Mouse (Mus musculus) liver, embryonic 12.5 days (tissue): ENCODE results near the gene Pde4d. TPM values are rescaled to one million over a fixed set of nuclear protein-coding genes. Genes with fewer than 3 reads are reported as not detected.

Source experiments
- ATAC-seq: fragments of 200-750 bp; cut with Nextera tagmentation; 2 replicates; pipeline ENCODE4 v1.8.0; 2017; ENCODE audit warnings: moderate number of reproducible peaks, mild to moderate bottlenecking, moderate library complexity
- H3K27ac ChIP-seq: fragments of 300-500 bp; sonication (generic); 2 replicates; pipeline ENCODE4 v1.5.1; 2016; ENCODE audit warnings: mild to moderate bottlenecking
- H3K27me3 ChIP-seq: fragments of 300-500 bp; sonication (generic); replicated peaks from 2 replicates; pipeline ENCODE4 v1.6.1; 2016; ENCODE audit warnings: mild to moderate bottlenecking, moderate library complexity
- H3K36me3 ChIP-seq: fragments of 300-500 bp; sonication (generic); 2 replicates; pipeline ENCODE4 v1.6.1; 2016; ENCODE audit warnings: mild to moderate bottlenecking, moderate library complexity
- H3K4me1 ChIP-seq: fragments of 300-500 bp; sonication (generic); 2 replicates; pipeline ENCODE4 v1.6.1; 2016
- H3K4me2 ChIP-seq: fragments of 300-500 bp; sonication (generic); 2 replicates; pipeline ENCODE4 v1.6.1; 2016; ENCODE audit warnings: mild to moderate bottlenecking, moderate library complexity
- H3K4me3 ChIP-seq: fragments of 300-500 bp; sonication (generic); 2 replicates; pipeline ENCODE4 v1.5.1; 2016; ENCODE audit warnings: mild to moderate bottlenecking, moderate library complexity
- H3K9ac ChIP-seq: fragments of 300-500 bp; sonication (generic); 2 replicates; pipeline ENCODE4 v1.6.1; 2016; ENCODE audit warnings: mild to moderate bottlenecking, moderate library complexity
- H3K9me3 ChIP-seq: fragments of 300-500 bp; sonication (generic); replicated peaks from 2 replicates; pipeline ENCODE4 v1.6.1; 2016; ENCODE audit warnings: mild to moderate bottlenecking, moderate library complexity
- WGBS: fragments of 180-500 bp; shearing (Covaris S2); methylation state at CpG from one replicate; pipeline ENCODE4 v1.1.7; 2016; ENCODE audit not compliant: insufficient replicate concordance; 5-methylcytosine and 5-hydroxymethylcytosine counted together
- polyA plus RNA-seq: library from polyadenylated mRNA; unstranded; fragments of >200 nt; fragmentation: Nextera tagmentation; extraction: Ambion mirVana; gene quantifications from 2 replicates; pipeline ENCODE4 v1.2.1, GENCODE M21; 2016

The Pde4d gene
- polyA plus RNA-seq, 1 experiment from 2014 or later: 19.4 TPM

GRCm38 (mm10) chr13:108819846-108820408 is 370.2 kb downstream of the Pde4d start:
- H3K27ac ChIP-seq: no peak overlapping the region
- no peaks in the 10 kb centered on the region for H3K27me3 ChIP-seq
- H3K4me2 ChIP-seq: no peak overlapping the region
- WGBS: 61% methylated on average over 6 of the region's 6 CpGs
- no peaks in the 10 kb centered on the region for H3K4me1 ChIP-seq
- no peak overlapping the region for H3K9ac ChIP-seq
- H3K36me3 ChIP-seq: no peaks in the 10 kb centered on the region
- H3K9me3 ChIP-seq: no peaks in the 10 kb centered on the region
- no peak for ATAC-seq
- H3K4me3 ChIP-seq: no peak overlapping the region

- Histone ChIP-seq H3K4me1 (no peaks in the 10 kb centered on the region), H3K4me2 (no peak overlapping the region), H3K9me3 (no peaks in the 10 kb centered on the region), H3K27me3 (no peaks in the 10 kb centered on the region), H3K4me3 (no peak overlapping the region), H3K27ac (no peak overlapping the region), H3K36me3 (no peaks in the 10 kb centered on the region), H3K9ac (no peak overlapping the region)
- no peak for ATAC-seq
- WGBS: 72% methylated on average over 2 of the region's 2 CpGs
Measured at GRCm38 (mm10) chr13:108820487-108820886, 370.7 kb downstream of the Pde4d start.

GRCm38 (mm10) chr13:108821270-108821669 is 371.5 kb downstream of the Pde4d start:
- no peaks in the 10 kb centered on the region for H3K4me1 ChIP-seq
- no peaks in the 10 kb centered on the region for H3K36me3 ChIP-seq
- no peak overlapping the region for H3K4me3 ChIP-seq
- no peak overlapping the region for H3K9ac ChIP-seq
- ATAC-seq: no peak
- no peak overlapping the region for H3K27ac ChIP-seq
- H3K27me3 ChIP-seq: no peaks in the 10 kb centered on the region
- no peak overlapping the region for H3K4me2 ChIP-seq
- no peaks in the 10 kb centered on the region for H3K9me3 ChIP-seq
- WGBS: 69% methylated on average over 7 of the region's 7 CpGs

- Histone ChIP-seq H3K36me3 (no peaks in the 10 kb centered on the region), H3K27ac (no peak overlapping the region), H3K4me2 (no peak overlapping the region), H3K4me3 (no peak overlapping the region), H3K9me3 (no peaks in the 10 kb centered on the region), H3K9ac (no peak overlapping the region), H3K27me3 (no peaks in the 10 kb centered on the region), H3K4me1 (no peaks in the 10 kb centered on the region)
- 77% methylated on average over 8 of the region's 8 CpGs for WGBS
- no peak for ATAC-seq
Measured at GRCm38 (mm10) chr13:108824638-108825310, 375.0 kb downstream of the Pde4d start.

- Histone ChIP-seq H3K4me3 (no peak overlapping the region), H3K4me2 (no peak overlapping the region), H3K27me3 (no peaks in the 10 kb centered on the region), H3K27ac (no peak overlapping the region), H3K4me1 (no peaks in the 10 kb centered on the region), H3K9me3 (no peaks in the 10 kb centered on the region), H3K9ac (no peak overlapping the region), H3K36me3 (no peaks in the 10 kb centered on the region)
- WGBS: 71% methylated on average over 6 of the region's 6 CpGs
- ATAC-seq: no peak
Measured at GRCm38 (mm10) chr13:108825501-108825900, 375.8 kb downstream of the Pde4d start.

GRCm38 (mm10) chr13:108834197-108834596 is 384.4 kb downstream of the Pde4d start:
- Histone ChIP-seq H3K36me3 (no peaks in the 10 kb centered on the region), H3K4me1 (no peaks in the 10 kb centered on the region), H3K4me3 (no peak overlapping the region), H3K27ac (no peak overlapping the region), H3K9ac (no peak overlapping the region), H3K27me3 (no peaks in the 10 kb centered on the region), H3K4me2 (no peak overlapping the region), H3K9me3 (no peaks in the 10 kb centered on the region)
- 86% methylated on average over 1 of the region's 1 CpGs for WGBS
- no peak for ATAC-seq

- Histone ChIP-seq H3K4me1 (no peaks in the 10 kb centered on the region), H3K27ac (no peak overlapping the region), H3K4me2 (no peak overlapping the region), H3K4me3 (no peak overlapping the region), H3K36me3 (no peaks in the 10 kb centered on the region), H3K9me3 (no peaks in the 10 kb centered on the region), H3K9ac (no peak overlapping the region), H3K27me3 (no peaks in the 10 kb centered on the region)
- WGBS: 62% methylated on average over 3 of the region's 3 CpGs
- no peak for ATAC-seq
Measured at GRCm38 (mm10) chr13:108836314-108836713, 386.6 kb downstream of the Pde4d start.

GRCm38 (mm10) chr13:108839142-108839541 is 389.4 kb downstream of the Pde4d start:
- no peaks in the 10 kb centered on the region for H3K9me3 ChIP-seq
- WGBS: 63% methylated on average over 7 of the region's 7 CpGs
- H3K27me3 ChIP-seq: no peaks in the 10 kb centered on the region
- no peak for ATAC-seq
- H3K36me3 ChIP-seq: no peaks in the 10 kb centered on the region
- H3K27ac ChIP-seq: no peak overlapping the region
- no peak overlapping the region for H3K9ac ChIP-seq
- H3K4me1 ChIP-seq: no peaks in the 10 kb centered on the region
- no peak overlapping the region for H3K4me3 ChIP-seq
- no peak overlapping the region for H3K4me2 ChIP-seq

GRCm38 (mm10) chr13:108854090-108854489 is 404.3 kb downstream of the Pde4d start:
- H3K4me2 ChIP-seq: no peak overlapping the region
- H3K4me1 ChIP-seq: peaks cover 12% of the 10 kb centered on the region
- no peak for ATAC-seq
- no peak overlapping the region for H3K9ac ChIP-seq
- H3K27me3 ChIP-seq: no peaks in the 10 kb centered on the region
- no peaks in the 10 kb centered on the region for H3K9me3 ChIP-seq
- H3K27ac ChIP-seq: no peak overlapping the region
- no peaks in the 10 kb centered on the region for H3K36me3 ChIP-seq
- no peak overlapping the region for H3K4me3 ChIP-seq
- 39% methylated on average over 5 of the region's 5 CpGs for WGBS

GRCm38 (mm10) chr13:108856776-108857435 is 407.2 kb downstream of the Pde4d start:
- Histone ChIP-seq H3K9ac (no peak overlapping the region), H3K4me2 (peak overlapping the region; percentile 40), H3K27me3 (no peaks in the 10 kb centered on the region), H3K9me3 (no peaks in the 10 kb centered on the region), H3K4me3 (no peak overlapping the region), H3K4me1 (peaks cover 12% of the 10 kb centered on the region), H3K36me3 (no peaks in the 10 kb centered on the region), H3K27ac (no peak overlapping the region)
- WGBS: 29% methylated on average over 6 of the region's 6 CpGs
- peak; percentile 93 for ATAC-seq

GRCm38 (mm10) chr13:108859336-108859735 is 409.6 kb downstream of the Pde4d start:
- Histone ChIP-seq H3K27me3 (no peaks in the 10 kb centered on the region), H3K27ac (no peak overlapping the region), H3K9me3 (no peaks in the 10 kb centered on the region), H3K4me3 (no peak overlapping the region), H3K36me3 (no peaks in the 10 kb centered on the region), H3K4me1 (peaks cover 12% of the 10 kb centered on the region), H3K9ac (no peak overlapping the region), H3K4me2 (no peak overlapping the region)
- no peak for ATAC-seq
- 68% methylated on average over 3 of the region's 3 CpGs for WGBS

GRCm38 (mm10) chr13:108860737-108861136 is 411.0 kb downstream of the Pde4d start:
- no peak for ATAC-seq
- H3K4me2 ChIP-seq: no peak overlapping the region

More at GRCm38 (mm10) chr13:108860737-108861136, 411.0 kb downstream of the Pde4d start:
- no peak overlapping the region for H3K27ac ChIP-seq
- no peaks in the 10 kb centered on the region for H3K9me3 ChIP-seq
- 61% methylated on average over 7 of the region's 7 CpGs for WGBS
- H3K27me3 ChIP-seq: no peaks in the 10 kb centered on the region
- no peaks in the 10 kb centered on the region for H3K36me3 ChIP-seq
- H3K4me1 ChIP-seq: peaks cover 12% of the 10 kb centered on the region
- no peak overlapping the region for H3K9ac ChIP-seq
- H3K4me3 ChIP-seq: no peak overlapping the region
